Mouse (Mus musculus) embryonic facial prominence, embryonic 14.5 days (tissue): ENCODE measurements at regions not wholly inside any gene's neighbourhood (a gene's known extent, or its start where the extent isn't known, plus 50 kb on each side); places are given as distances from the start of the nearest gene placed in this dataset.

Experiments
- ATAC-seq: fragments of 200-750 bp; cut with Nextera tagmentation; 2 replicates; pipeline ENCODE4 v1.8.0; 2017; ENCODE audit warnings: low read depth, moderate number of reproducible peaks, moderate TSS enrichment
- DNase-seq: peaks from one replicate; pipeline ENCODE4 v3.0.0-alpha.2; 2015; ENCODE audit warnings: low spot score
- H3K27ac ChIP-seq: fragments of 300-500 bp; sonication (generic); replicated peaks from 2 replicates; pipeline ENCODE4 v1.5.1; 2014; ENCODE audit warnings: low read depth, mild to moderate bottlenecking, low read length, moderate library complexity
- H3K27me3 ChIP-seq: fragments of 300-500 bp; sonication (generic); replicated peaks from 2 replicates; pipeline ENCODE4 v1.6.1; 2014; ENCODE audit warnings: low read length; ENCODE audit not compliant: control insufficient read depth, insufficient read depth
- H3K36me3 ChIP-seq: fragments of 300-500 bp; sonication (generic); 2 replicates; pipeline ENCODE4 v1.6.1; 2014; ENCODE audit warnings: low read length, mixed read lengths; ENCODE audit not compliant: control insufficient read depth, insufficient read depth
- H3K4me1 ChIP-seq: fragments of 300-500 bp; sonication (generic); 2 replicates; pipeline ENCODE4 v1.6.1; 2014; ENCODE audit warnings: antibody characterized with exemption, low read length; ENCODE audit not compliant: control insufficient read depth, insufficient read depth
- H3K4me2 ChIP-seq: fragments of 300-500 bp; sonication (generic); 2 replicates; pipeline ENCODE4 v1.6.1; 2014; ENCODE audit warnings: low read depth, mild to moderate bottlenecking, low read length, moderate library complexity, mixed read lengths
- H3K4me3 ChIP-seq: fragments of 300-500 bp; sonication (generic); 2 replicates; pipeline ENCODE4 v1.5.1; 2014; ENCODE audit warnings: low read depth, mild to moderate bottlenecking, low read length
- H3K9ac ChIP-seq: fragments of 300-500 bp; sonication (generic); 2 replicates; pipeline ENCODE4 v1.6.1; 2014; ENCODE audit warnings: low read depth, mild to moderate bottlenecking, low read length, moderate library complexity, mixed read lengths
- H3K9me3 ChIP-seq: fragments of 300-500 bp; sonication (generic); 2 replicates; pipeline ENCODE4 v1.6.1; 2016; ENCODE audit warnings: low read length; ENCODE audit not compliant: control insufficient read depth
- WGBS: fragments of 180-500 bp; shearing (Covaris S2); extraction: QIAGEN DNeasy Blood & Tissue Kit; methylation state at CpG from one replicate; pipeline ENCODE4 v1.1.7; 2014; 5-methylcytosine and 5-hydroxymethylcytosine counted together

GRCm38 (mm10) chr17:64950802-64951624 is 115.1 kb upstream of the 4930583I09Rik start:
- 59% methylated on average over 6 of the region's 6 CpGs for WGBS
- Histone ChIP-seq H3K4me3 (no peak overlapping the region), H3K4me1 (no peaks in the 10 kb centered on the region), H3K36me3 (no peaks in the 10 kb centered on the region), H3K27me3 (no peaks in the 10 kb centered on the region), H3K27ac (no peak overlapping the region), H3K9me3 (0 out of 2 replicates have a peak, but pooled peaks cover 5% of the 10 kb centered on the region), H3K9ac (no peak overlapping the region), H3K4me2 (no peak overlapping the region)
- no peak for ATAC-seq
- DNase-seq = no peak

GRCm38 (mm10) chr17:64943213-64943612 is 107.3 kb upstream of the 4930583I09Rik start:
- DNase-seq = no peak
- Histone ChIP-seq H3K4me2 (no peak overlapping the region), H3K9me3 (0 out of 2 replicates have a peak, but pooled peaks cover 5% of the 10 kb centered on the region), H3K9ac (no peak overlapping the region), H3K27me3 (no peaks in the 10 kb centered on the region), H3K36me3 (no peaks in the 10 kb centered on the region), H3K4me1 (no peaks in the 10 kb centered on the region), H3K4me3 (no peak overlapping the region), H3K27ac (no peak overlapping the region)
- 80% methylated on average over 2 of the region's 2 CpGs for WGBS
- no peak for ATAC-seq

- Histone ChIP-seq H3K4me1 (no peaks in the 10 kb centered on the region), H3K4me2 (no peak overlapping the region), H3K27ac (no peak overlapping the region), H3K27me3 (no peaks in the 10 kb centered on the region), H3K36me3 (no peaks in the 10 kb centered on the region), H3K4me3 (no peak overlapping the region), H3K9me3 (no peaks in the 10 kb centered on the region), H3K9ac (no peak overlapping the region)
- ATAC-seq = no peak
- DNase-seq = no peak
- WGBS = 95% methylated on average over 6 of the region's 6 CpGs
Measured at GRCm38 (mm10) chr17:64941555-64941954, 105.7 kb upstream of the 4930583I09Rik start.

GRCm38 (mm10) chr17:64935683-64936082 is 99.8 kb upstream of the 4930583I09Rik start:
- Histone ChIP-seq H3K27me3 (no peaks in the 10 kb centered on the region), H3K9me3 (no peaks in the 10 kb centered on the region), H3K27ac (no peak overlapping the region), H3K36me3 (no peaks in the 10 kb centered on the region), H3K4me1 (no peaks in the 10 kb centered on the region), H3K4me2 (no peak overlapping the region), H3K9ac (no peak overlapping the region), H3K4me3 (no peak overlapping the region)
- 65% methylated on average over 4 of the region's 4 CpGs for WGBS
- no peak for ATAC-seq
- no peak for DNase-seq

- Histone ChIP-seq H3K36me3 (no peaks in the 10 kb centered on the region), H3K9me3 (no peaks in the 10 kb centered on the region), H3K27ac (no peak overlapping the region), H3K4me1 (no peaks in the 10 kb centered on the region), H3K9ac (no peak overlapping the region), H3K27me3 (no peaks in the 10 kb centered on the region), H3K4me3 (no peak overlapping the region), H3K4me2 (no peak overlapping the region)
- DNase-seq = no peak
- no peak for ATAC-seq
- WGBS = 77% methylated on average over 1 of the region's 1 CpGs
Measured at GRCm38 (mm10) chr17:64934411-64934810, 98.5 kb upstream of the 4930583I09Rik start.

GRCm38 (mm10) chr17:64930816-64931428 is 95.1 kb upstream of the 4930583I09Rik start:
- ATAC-seq = no peak
- WGBS = 52% methylated on average over 7 of the region's 7 CpGs
- no peak overlapping the region for H3K27ac ChIP-seq

GRCm38 (mm10) chr17:64923762-64924161 is 87.9 kb upstream of the 4930583I09Rik start:
- Histone ChIP-seq H3K27ac (no peak overlapping the region), H3K9ac (no peak overlapping the region), H3K4me2 (no peak overlapping the region), H3K27me3 (no peaks in the 10 kb centered on the region), H3K36me3 (no peaks in the 10 kb centered on the region), H3K4me3 (no peak overlapping the region), H3K4me1 (no peaks in the 10 kb centered on the region), H3K9me3 (no peaks in the 10 kb centered on the region)
- no peak for ATAC-seq
- 75% methylated on average over 5 of the region's 5 CpGs for WGBS
- DNase-seq = no peak

More at GRCm38 (mm10) chr17:64930816-64931428, 95.1 kb upstream of the 4930583I09Rik start:
- Histone ChIP-seq H3K4me1 (no peaks in the 10 kb centered on the region), H3K9ac (no peak overlapping the region), H3K27me3 (no peaks in the 10 kb centered on the region), H3K4me3 (no peak overlapping the region), H3K4me2 (no peak overlapping the region), H3K36me3 (no peaks in the 10 kb centered on the region), H3K9me3 (no peaks in the 10 kb centered on the region)
- no peak for DNase-seq

- Histone ChIP-seq H3K27ac (no peak overlapping the region), H3K9ac (no peak overlapping the region), H3K27me3 (no peaks in the 10 kb centered on the region), H3K4me1 (no peaks in the 10 kb centered on the region), H3K4me2 (no peak overlapping the region), H3K9me3 (no peaks in the 10 kb centered on the region), H3K36me3 (no peaks in the 10 kb centered on the region), H3K4me3 (no peak overlapping the region)
- no peak for DNase-seq
- 83% methylated on average over 4 of the region's 4 CpGs for WGBS
- no peak for ATAC-seq
Measured at GRCm38 (mm10) chr17:64922235-64922634, 86.4 kb upstream of the 4930583I09Rik start.
